Mouse (Mus musculus) lung, postnatal 36 days (tissue): ENCODE results near the gene Uba52.
A peak's percentile ranks its signal among the peaks of the same experiment; 100 is the strongest.

Experiments
- DNase-seq: peaks from one replicate; pipeline ENCODE4 v3.0.0; 2022; ENCODE audit warnings: mixed read lengths

Uba52 gene

DNA sequence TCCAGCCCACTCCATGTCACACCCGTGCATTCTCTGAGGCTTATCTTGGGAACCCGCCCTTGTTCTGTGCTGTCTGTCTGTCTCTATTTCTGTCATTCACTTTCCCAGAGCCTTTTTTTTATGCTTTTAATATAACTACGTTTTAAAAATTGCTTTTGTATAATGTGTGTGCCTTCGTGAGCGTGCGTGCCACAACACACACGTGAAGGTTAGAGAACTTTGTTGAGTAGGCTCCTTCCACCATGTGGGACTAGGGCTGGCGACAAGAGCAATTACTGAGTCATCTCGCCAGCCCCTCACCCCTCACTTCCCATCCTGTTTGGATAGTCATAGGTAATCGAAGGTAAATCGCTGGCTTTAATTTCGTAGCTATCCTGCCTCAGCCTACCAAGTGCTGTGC, 8.1 kb downstream of the Uba52 start:
- DNase-seq: no peak

DNA sequence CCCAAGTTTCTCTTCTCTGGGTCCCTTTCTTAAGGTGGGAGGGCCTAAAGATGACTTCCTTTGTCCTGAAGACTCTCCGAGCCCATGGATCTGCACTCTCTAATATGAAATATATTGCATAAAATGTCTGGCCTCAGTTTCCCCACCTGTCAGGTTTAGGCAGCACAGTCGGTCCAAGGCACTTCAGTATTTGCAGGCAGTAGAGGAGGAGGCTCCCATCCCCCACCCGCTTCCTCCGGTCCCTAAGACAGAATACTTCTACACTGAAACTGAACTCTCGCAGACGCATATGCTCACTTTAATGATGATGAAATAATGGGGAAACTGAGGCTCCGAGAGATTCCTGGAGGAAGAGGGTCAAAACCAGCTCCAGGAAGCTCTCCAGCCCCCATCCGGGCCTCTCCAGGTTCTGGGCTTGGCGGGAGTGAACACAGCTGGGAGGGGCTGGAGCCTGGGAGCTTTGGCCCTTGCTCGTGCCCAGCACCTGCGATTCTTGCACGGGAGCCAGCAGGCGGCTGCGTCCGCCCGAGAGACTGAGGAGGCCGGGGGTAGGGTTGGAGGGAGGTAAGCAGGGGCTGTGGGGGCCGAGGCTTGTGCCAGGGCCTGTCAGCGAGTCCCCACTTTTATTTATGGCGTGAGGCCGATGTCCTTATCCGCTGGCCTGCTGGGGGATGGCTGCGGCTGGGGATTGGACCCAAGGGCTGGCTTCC, 8.6 kb downstream of the Uba52 start:
- no peak for DNase-seq

DNA sequence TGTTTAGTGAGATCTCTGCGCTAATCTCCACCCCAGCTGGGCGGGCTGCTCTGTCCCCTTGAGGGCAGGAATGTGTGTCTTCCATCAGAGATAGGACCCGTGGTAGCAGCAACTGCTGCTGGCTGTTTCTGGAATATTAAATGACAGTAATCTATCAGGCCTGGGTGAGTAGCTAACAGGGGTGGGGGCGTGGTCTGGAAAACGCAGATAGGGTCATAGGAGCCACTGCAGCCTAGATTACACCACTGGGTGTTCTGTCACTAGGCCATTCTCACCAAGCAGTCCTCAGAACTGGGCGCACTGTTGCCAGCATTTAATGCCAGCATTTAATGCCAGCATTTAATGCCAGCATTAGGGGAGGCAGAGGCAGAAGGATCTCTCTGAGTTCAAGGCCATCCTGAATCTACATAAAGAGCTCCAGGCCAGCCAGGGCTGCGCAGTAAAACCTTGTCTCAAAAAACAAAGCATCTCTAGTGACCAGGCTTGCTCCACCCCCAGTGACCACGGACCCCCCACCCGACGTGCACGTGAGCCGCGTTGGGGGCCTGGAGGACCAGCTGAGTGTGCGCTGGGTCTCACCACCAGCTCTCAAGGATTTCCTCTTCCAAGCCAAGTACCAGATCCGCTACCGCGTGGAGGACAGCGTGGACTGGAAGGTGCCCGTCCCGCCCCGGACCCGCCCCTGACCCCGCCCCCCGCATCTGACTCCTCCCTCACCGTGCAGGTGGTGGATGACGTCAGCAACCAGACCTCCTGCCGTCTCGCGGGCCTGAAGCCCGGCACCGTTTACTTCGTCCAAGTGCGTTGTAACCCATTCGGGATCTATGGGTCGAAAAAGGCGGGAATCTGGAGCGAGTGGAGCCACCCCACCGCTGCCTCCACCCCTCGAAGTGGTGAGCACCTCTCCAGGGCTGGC, 10.0 kb downstream of the Uba52 start:
- DNase-seq: peak; percentile 41

- DNase-seq: no peak
Measured at GRCm38 (mm10) chr8:70495771-70496062, 14.9 kb downstream of the Uba52 start.

- no peak for DNase-seq
Measured at GRCm38 (mm10) chr8:70495001-70495770, 15.4 kb downstream of the Uba52 start.

DNA sequence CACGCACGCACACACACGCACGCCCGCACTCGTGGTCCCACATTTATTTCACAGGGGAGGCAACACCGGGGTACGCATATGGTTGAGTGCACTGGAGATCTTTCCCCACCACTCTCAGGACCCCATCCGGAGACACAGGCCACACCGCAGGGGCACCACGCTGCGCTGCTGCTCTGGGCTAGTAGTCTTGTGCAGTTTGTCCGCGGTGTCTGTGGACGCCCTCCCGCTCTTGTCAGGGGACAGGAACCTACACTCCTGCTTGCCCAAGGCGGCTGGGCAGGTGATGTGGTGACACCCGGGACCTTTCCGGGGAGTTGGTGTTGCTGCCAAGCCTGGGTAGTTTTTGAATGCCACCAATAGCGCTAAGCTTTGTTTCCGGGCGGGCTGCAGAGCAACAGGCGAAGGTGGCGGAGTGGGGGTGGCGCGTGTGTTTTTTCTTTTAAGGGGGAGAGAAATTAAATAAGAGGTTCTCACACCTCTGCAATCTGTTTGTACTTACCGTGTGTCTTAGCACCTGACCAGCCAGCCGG, 16.1 kb downstream of the Uba52 start:
- no peak for DNase-seq

- no peak for DNase-seq
Measured at GRCm38 (mm10) chr8:70493692-70494415, 16.7 kb downstream of the Uba52 start.

- no peak for DNase-seq
Measured at GRCm38 (mm10) chr8:70492664-70493640, 17.6 kb downstream of the Uba52 start, which contains the start of gene Crlf1. TSS of gene Crlf1 (plus strand) at chr8:70493158.

- DNase-seq: no peak
Measured at GRCm38 (mm10) chr8:70490880-70491495, 19.6 kb downstream of the Uba52 start.

GRCm38 (mm10) chr8:70490061-70490879, 20.3 kb downstream of the Uba52 start:
- DNase-seq: peak; percentile 53

DNA sequence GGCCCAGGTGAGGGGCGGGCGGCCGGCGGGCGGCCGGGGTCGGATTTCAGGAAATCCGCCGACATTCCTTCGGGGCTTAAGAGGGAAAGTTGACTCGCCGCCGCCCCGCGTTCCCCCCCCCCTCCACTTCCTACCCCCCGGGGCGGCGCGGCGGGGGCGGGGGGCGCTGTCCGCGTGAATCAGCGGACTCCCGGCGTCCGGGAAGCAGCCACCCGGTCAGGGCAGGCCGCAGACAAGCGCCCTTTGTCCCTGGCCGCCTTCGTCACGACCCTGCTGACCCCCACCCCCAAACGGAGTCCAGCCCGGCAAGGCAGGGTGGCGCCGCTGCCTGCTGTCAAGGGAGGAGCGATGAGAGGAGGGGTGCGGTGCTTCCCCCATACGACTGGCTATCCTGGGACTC, 21.0 kb downstream of the Uba52 start:
- no peak for DNase-seq

- no peak for DNase-seq
Measured at GRCm38 (mm10) chr8:70488931-70489470, 21.6 kb downstream of the Uba52 start.

DNA sequence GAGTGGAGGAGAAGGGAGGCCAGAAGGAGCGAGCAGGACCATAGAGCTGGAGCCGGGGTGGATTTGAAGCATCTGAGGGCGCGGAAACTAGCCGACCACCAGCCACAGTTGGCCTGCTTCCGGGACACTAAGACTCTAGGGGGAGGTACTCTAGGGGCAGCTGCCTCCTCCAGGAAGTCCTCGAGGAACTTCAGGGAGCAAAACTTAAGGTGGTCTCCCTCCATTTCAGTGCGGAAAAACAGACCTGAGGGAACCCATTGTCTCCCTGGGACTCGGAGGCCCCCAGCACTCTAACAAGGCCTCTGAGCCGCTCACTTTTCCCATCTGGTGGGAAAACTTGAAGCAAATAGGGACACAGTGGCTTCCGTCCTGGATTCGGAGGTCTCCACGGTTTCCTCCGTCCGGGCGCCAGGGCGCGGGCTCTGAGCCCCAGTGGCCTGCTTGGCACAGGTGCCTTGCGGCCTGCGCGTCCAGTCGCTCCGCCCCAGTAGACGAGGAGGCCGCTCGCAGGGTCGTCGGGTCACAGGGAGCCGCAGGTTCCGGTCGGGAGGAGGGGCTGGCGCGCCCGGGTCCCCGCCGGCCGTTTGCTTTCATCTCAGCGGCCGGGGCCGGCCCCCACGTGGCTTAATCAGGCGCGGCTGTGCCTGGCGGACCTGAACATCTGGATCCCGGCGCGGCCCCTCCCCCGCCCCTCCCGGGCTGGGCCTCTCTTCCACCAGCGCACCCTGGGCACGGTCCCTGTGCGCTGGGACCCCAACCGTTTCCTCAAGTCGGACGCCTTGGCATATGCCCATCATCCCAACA, 22.4 kb downstream of the Uba52 start:
- DNase-seq: peak; percentile 65

- DNase-seq: no peak
Measured at GRCm38 (mm10) chr8:70486941-70487520, 23.6 kb downstream of the Uba52 start, which contains the start of gene Tmem59l. TSS of gene Tmem59l (minus strand) at chr8:70487358.

- DNase-seq: no peak
Measured at GRCm38 (mm10) chr8:70486191-70486681, 24.4 kb downstream of the Uba52 start.

DNA sequence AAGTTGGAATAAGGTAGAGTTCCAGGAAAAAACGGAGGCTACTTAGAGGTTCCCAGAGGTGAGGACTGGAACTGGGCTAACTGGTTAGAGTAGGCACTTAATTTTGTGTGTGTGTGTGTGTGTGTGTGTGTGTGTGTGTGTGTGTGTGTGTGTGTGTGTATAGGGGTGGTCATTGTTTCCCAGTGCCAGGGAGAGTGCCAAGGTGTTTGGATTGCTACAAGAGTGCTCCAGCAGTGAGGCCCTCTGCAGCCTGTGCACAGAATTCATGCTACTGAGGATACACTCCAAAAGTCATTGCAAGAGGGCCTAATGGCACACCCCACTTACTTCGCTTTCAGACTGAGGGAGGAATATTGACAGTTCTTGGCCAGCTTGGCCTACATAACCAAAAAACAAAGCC, 27.7 kb downstream of the Uba52 start:
- peak; percentile 83 for DNase-seq

DNA sequence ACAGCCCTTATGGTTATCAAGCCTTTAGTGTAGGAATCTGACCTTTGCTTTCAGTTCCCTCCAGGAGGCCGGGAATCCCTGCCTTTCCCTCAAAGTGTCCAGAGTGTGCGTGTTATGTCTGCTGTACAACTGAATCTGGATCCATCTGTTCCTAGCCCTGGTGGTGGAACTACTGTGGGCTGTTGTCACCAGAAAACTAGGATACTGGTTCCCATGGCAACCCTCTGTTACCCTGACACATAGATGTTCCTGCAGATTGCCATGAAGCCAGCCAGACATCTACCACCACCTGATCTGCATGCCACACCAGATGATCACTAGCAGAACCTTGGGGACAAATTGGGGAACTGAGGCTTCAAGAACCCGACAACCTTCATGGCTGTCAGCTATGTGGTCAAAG, 28.7 kb downstream of the Uba52 start:
- DNase-seq: no peak
